Mouse (Mus musculus): ENCODE measurements around the gene Fut7.

The Fut7 gene

DNA sequence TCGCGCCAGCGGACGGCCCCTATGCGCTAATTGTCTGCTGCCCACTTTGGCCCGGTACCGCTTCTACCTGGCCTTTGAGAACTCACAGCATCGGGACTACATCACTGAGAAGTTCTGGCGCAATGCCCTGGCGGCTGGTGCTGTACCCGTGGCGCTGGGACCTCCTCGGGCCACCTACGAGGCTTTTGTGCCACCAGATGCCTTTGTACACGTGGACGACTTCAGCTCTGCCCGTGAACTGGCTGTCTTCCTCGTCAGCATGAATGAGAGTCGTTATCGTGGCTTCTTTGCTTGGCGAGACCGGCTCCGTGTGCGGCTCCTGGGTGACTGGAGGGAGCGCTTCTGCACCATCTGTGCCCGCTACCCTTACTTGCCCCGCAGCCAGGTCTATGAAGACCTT is 2.4 kb downstream of the Fut7 start:
- no peak for DNase-seq (ENCODE audit: low read depth, low spot score)

DNA sequence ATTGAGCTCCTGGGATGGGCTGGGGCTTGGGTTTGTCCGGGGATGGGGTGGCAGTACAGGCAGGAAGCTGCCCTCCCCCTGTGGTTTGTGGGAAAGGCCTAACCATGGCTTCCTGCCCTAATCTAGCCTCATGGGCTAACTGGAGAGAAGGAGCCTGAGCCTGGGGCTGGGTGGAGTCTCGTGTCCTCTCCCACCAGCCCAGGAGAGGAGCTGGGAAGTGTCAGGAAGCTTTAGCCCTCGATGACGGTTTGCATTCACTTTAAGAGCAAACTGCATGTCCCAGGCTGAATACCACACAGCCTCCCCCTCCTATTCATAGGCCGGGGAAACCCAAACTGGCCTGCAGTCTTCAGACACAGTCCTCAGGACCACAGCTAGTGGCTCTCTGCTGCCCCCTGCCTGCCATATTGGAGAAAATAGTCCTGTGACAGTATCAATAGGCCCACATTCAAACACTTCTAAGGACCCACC is 3.7 kb downstream of the Fut7 start:
- peak; percentile 56 for DNase-seq (ENCODE audit: low read depth, low spot score)

DNA sequence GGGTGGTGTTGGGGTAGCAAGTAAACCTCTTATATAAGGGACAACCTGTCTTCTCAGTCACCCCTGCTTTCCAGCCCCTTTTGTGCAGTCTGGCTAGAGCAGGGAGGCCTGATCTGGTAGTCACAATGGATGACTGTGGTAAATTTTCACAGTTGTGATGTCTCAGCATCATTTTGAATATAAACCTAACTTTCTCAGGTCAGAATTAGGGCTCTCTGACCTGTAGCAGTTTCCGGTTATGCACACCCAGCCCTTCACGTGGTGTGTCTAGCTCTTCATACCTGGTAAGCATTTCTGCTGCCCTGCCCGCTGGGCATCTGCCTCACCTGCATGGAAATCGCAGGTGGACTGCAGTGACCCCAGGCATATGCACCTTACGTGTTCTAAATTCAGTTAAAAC is 4.2 kb downstream of the Fut7 start:
- DNase-seq (ENCODE audit: low read depth, low spot score), result no peak

DNA sequence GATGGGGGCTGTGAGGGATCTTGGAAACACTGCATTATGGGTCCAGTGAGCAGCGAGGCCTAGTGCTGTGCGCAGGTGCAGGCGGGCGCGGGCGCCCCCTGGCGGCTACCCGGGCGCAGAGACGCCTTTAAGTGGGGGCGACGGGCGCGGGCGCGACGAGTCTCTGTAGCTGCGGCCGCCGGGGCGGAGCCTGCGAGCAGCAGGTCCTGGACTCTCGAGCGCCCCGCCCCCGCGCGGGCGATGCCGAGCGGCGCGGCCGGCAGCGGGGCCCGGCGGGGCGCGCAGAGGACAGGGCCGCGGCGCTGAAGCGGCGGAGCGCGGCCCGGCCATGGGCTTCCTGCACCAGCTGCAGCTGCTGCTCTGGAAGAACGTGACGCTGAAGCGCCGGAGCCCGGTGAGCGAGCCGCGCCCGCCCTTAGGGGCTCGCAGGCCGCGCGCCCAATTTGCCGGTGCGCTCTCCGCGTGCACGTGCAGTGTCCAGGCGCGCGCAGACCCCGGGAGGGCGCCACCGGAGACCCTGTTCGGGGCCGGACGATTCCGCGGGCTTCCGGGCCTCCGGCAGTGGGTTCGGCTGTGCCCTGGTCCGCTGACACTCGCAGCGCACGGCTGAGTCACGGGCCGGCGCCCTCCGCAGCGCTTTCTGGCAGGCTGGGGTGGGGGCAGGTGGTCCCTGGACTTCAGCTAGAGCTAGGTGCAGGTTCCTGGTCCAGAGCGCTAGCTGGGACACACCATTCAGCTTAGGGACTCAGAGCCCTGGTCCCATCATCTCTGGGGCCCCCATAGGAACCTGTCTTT is 5.6 kb downstream of the Fut7 start, which contains the start of gene Abca2:
Gene Abca2, plus strand, starts transcription at position 262 of the 795 bp plus-strand sequence.
- peak; percentile 83 for DNase-seq (ENCODE audit: low read depth, low spot score)

DNA sequence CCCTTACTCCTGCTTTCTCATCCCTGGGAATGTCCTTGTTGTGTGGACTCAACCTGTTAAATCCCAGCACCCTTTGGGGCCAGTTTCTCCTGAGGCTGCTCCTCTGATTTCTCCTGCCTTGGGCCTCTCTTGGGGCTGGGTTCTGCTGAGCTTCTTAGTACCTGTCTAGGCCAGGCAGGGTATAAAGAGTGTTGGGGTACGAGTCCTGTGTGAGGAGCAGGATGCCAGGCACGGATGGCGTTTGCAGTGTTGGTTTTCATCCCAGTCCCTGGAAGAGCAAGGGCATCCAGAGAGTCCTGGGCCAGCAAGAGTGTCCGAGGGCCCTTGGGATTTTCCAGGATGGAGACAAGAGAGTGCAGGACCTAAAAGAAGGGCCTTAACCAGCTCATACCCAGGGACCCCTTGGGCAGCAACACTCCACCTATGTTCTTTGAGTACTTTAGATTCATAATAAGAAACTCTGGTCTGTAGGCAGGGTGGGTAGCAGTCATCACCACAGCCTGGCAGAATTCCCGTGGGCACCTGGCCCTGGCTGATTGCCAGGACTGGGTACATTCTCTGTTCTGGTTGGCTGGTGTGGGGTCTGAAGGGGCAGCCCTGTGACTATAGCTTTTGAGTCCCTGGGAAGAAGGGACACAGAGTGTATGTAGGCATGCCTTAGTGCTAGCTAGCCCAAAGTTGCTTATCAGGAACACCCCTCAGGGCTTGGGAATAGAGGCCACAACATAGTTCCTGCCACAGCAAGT is 6.5 kb downstream of the Fut7 start:
- DNase-seq (ENCODE audit: low read depth, low spot score), result no peak

DNA sequence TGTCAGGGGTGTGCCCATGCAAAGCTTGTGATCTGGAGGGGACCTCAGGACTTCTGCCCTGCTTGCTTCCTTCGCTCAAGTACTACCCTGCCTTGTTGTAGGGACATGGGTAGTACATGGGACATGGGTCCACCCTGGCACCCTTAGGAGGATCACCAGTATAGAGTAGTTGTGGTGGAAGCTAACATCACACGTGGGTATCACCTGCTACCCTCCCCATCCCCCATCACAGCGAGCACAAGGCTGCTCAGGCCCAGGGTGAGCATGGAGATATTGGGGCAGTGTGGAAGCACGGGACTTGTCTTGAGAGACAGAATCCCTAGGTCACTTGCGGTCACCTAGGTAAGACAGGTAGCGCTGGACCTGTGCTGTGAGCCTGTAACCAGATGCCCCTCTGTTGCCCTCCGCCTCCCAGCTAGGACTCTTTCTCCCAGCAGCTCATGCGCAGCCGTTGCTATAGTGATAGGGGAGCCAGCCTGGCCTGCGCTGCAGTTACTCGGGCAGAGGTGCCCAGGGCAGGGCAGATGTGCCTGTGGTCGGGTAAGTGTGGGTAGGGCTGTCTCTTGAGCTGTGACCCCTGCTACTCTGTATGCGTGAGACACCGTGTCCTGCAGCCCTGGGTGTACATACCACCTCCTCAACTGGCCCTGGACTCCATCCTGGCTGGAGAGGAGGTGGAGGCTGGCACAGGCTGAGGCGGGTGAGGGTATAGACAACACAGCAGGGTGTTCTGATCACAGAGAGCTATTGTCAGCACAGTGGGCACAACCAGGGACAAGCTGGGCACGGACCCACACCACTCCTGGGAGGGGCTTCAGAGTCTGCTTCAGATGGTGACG is 7.5 kb downstream of the Fut7 start:
- no peak for DNase-seq (ENCODE audit: low read depth, low spot score)

DNA sequence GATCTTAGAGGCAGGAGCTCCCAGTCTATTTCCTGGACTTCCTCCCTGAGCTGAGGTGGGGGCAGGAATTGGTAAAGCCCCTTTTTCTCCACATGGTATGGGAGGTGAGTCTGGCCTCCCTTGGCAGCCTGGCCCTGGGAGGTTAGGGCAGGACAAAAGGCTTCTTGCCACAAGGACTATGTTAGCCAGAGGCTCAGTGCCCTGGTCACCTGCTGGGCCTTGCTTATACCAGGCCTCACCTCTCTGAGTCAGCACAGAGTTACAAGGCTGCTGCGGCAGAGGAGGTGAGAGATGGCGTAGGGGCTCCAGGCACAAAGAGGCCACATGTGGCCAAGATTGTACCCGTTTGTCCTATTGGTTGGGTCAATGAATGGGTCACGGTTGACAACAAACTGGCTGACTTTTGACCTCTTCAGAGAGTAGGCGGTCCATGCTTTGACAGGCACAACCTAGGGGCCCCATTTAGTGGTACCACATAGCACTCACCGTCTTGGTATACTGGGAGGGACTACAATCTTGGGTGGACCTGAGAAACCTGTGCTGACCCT is 8.3 kb downstream of the Fut7 start:
- no peak for DNase-seq (ENCODE audit: low read depth, low spot score)

DNA sequence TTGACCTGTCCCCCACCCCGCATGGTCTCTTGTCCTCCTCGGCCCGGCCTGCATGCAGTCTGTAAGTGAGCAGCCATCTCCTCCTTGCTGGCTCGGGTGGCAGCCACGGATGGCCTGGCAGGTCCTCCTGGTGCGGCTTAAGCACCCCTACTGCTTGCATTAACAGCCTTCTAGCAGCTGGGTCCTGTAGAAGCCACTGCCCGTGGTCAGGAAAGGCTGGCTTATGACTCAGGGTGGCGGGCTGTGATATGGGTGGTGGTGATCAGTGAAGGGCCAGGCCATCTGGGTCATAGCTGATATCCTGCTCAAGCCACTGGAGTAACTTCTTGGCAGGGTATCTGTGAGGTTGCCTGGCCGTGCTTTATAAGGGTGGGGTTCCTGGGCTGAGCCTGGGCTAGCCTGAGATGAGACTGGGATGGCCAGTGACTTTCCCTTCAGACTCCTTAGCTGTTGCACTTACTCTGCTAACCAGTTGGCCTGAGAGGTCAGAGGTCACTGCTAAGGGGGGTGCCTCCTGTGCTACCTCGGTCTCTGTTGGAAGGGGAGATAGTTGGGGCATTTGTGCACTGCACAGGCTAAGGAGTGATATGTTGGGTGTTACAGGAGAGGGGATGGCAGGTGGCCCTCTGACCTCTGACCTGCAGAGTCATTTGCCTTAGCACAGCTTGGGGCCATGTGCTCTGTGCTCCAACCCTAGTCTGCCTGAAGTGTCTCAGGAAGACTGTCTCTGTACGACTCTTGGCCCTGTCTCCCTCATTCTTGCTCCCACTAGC is 9.4 kb downstream of the Fut7 start:
- no peak for DNase-seq (ENCODE audit: low read depth, low spot score)

DNA sequence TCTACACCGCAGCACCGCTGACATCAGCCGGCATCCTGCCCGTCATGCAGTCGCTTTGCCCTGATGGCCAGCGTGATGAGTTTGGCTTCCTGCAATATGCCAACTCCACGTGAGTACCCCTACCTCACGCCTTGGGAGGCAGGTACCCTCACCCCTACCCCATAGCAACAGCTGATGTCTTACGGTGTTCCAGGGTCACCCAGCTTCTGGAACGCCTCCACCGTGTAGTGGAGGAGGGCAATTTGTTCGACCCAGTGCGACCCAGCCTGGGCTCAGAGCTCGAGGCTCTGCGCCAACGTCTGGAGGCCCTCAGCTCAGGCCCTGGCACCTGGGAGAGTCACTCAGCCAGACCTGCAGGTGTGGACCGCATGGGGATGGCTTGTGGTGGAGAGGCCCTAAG is 10.0 kb downstream of the Fut7 start:
- DNase-seq (ENCODE audit: low read depth, low spot score), result no peak

DNA sequence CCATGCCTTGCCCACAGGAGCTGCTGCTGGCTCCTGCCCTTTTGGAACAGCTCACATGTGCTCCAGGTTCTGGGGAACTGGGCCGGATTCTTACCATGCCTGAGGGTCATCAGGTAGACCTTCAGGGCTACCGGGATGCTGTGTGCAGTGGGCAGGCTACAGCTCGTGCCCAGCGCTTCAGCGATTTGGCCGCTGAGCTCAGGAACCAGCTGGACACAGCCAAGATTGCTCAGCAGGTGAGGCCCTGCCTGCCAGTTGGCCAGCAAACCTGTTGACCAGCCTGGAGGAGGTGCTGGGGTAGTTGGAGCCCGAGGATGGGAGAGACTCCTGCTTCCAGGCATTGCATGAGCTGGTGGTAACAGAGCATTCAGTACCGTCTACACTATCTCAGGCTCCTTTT is 11.2 kb downstream of the Fut7 start:
- no peak for DNase-seq (ENCODE audit: low read depth, low spot score)

DNA sequence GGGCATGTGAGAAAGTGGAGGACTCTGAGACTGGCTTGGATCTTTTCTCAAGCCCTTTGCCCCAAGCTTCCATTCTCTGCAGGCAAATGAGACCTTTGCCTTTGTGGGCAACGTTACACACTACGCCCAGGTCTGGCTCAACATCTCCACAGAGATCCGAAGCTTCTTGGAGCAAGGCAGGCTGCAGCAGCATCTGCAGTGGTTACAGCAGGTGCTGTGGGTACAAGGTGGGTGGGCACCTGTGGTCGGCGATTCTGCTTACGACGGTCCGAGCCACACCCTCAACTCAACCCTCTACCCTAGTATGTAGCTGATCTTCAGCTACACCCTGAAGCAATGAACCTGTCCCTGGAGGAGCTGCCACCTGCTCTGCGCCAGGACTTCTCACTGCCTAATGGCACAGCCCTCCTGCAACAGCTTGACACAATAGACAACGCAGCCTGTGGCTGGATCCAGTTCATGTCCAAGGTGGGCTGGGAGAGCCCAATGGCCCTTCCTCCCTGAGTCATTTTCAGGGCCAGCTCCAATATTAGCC is 13.3 kb downstream of the Fut7 start:
- no peak for DNase-seq (ENCODE audit: low read depth, low spot score)

DNA sequence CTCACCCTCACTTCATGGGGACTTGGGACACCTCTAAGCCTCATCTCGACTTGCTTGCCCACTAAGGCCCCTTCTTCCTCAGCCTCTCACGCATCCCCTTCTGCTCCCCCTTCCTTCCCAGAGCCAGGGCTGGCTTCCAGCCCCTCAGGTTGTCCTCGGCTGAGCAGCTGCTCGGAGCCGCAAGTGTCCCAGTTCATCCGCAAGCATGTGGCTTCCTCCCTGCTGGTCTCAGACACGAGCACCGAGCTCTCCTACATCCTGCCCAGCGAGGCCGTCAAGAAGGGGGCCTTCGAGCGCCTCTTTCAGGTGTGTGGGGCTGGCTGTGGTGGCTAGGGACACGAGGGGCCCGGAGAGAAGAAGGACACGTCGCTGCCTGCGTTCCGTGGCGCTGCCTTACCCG is 18.0 kb downstream of the Fut7 start:
- DNase-seq (ENCODE audit: low read depth, low spot score), result no peak

DNA sequence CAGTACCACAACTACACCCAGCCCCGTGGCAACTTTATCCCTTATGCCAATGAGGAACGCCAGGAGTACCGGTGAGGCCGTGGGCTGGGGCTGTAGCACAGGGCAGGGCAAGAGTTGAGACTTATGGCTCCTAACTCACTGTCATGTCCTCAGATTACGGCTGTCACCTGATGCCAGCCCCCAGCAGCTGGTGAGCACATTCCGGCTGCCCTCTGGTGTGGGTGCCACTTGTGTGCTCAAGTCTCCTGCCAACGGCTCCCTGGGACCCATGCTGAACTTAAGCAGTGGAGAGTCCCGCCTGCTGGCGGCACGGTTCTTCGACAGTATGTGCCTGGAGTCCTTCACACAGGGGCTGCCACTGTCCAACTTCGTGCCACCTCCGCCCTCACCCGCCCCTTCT is 19.6 kb downstream of the Fut7 start:
- DNase-seq (ENCODE audit: low read depth, low spot score), result no peak

DNA sequence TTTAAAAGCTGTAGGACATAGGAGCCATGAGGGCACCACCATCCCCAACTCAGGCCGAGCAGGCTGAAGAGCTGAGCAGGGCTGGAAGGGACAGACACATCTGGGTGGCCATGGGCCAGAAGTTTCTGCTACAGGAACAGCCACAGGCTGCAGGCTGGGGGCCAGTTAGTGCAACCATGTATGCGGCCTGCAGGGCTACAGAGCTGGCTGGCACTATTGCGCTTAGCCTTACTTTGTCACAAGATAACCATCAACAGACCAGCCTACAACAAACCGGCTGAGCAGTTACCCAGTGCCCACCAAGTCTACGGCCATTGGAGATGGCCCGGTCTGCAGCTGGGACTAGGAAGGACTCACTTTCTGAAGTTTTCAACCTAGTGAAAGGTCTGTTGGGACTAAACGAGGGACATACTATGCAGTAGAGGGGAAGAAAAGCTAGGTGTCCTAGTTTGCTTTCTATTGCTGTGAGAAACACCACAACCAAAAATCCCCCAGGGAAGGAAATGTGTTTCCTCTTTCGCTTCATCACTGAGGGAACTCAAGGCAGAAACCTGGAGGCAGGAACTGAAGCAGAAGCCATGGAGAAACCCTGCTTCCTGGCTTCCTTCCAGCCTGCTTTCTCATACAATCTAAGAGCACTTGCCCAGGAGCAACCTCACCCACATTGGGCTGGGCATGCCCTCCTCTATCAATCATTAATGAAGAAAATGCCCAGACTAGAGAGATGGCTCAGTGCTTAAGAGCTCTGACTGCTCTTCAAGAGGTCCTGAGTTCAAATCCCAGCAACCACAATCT is 28.0 kb downstream of the Fut7 start:
- no peak for DNase-seq (ENCODE audit: low read depth, low spot score)

DNA sequence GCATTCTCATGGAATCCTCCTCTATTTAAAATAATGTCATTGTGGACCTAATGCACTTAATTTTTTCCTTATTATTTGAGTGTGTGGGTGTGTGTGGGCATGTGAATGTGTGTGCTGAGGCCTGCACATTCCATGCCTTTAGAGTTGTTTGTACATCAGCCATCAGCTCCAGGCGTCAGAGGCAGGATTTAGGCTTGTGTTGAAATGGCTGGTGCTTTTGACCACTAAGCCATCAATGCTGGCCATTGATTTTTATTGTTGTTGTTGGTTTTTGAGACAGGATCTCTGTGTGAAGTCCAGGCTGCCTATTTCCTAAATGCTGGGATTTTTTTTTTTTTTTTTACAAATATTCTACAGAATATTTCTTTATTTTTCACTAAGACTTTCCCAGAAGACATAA is 29.9 kb downstream of the Fut7 start:
- DNase-seq (ENCODE audit: low read depth, low spot score), result no peak

DNA sequence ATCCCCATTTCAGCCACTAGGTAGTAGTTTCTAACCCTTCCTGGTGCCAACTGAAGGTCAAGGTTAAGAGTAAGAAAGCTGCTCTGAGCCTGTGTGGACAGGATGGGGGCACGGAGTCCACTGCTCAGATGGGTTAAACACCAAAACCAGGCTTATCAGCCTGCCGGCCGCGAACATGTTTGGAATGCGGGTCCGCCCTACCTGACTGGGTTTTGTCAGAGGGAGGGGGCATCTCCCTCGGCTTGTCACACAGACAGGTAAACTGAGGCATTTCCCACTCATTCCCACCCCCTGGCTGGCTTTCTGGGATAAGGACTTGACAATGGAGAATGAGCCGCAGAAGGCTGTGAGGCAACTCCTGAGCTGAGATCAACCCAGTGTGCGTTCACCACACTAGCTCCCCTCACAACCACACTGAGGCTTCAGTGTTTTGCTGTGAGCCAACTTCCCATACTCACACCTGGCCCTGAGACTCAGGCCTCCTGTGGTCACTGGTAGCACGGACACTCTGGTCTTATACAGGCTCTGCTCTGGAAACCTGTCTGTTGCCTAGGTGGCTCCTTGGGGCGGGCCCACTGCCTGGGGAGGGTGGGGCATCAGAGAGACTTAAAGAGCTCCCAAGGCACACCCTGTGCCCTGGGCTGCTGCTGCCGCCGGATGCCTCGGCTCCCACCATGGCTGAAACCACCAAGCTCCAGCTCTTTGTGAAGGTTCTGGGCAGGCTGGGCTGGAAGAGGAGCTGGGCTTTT is 33.3 kb downstream of the Fut7 start, which contains the start of gene Clic3:
Gene Clic3, plus strand, starts transcription at position 634 of the 749 bp plus-strand sequence.
- no peak for DNase-seq (ENCODE audit: low read depth, low spot score)

DNA sequence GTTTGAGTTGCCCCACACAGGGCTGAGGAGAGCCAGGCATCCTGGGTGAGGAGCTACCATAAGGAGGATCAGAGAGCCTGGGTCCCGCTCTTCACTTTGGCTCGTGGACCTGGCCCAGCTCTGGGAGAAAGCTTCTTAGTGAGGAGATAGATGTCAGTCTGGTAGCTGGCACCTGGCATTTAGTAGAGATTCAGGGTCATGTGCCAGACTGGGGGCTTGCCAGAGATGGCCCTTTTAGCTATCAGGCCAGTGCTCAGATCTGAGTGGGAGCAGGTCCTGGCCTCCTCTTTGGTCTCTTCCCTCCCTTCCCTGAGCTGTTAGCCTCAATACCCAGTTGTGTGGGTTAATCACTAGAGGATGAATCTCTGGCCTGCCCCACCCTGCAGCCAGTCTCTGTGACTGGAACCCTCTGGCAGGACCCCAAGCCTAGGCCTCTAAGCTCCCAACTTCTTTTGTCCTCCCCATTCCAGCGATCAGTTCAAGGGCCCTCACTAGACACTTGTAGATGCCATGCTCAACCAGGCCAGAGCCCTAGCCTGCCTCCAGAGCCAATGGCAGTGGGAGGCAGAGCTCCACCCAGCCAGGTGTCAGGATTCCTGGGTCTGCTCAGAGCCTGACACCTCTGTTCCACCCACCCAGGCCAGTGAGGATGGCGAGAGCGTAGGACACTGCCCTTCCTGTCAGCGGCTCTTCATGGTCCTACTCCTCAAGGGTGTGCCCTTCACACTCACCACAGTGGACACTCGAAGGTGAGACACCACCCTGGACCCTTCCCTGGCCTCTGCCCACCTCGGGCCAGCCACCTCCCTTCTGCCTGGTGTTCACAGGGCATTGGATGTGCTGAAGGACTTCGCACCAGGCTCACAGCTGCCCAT is 34.2 kb downstream of the Fut7 start:
- no peak for DNase-seq (ENCODE audit: low read depth, low spot score)

DNA sequence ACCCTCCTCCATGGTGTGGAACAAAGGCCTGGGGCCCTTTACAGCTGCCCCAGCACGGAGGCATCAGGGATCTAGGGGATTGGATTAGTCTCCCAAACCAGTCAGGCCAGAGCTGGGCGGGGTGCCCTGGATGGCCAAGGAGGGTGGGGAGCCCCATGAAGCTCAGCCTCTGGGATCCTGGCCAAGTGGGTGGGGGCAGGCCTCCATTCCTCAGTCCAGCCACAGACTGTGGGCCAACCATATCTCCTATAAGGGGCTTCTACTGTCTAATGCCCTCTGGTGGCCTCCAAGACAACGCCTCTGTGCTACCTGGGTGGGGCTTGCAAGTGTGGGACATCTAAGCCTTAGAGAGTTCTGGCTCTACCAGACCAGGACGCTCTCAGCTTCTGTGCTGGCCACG is 35.8 kb downstream of the Fut7 start:
- DNase-seq (ENCODE audit: low read depth, low spot score), result no peak
